Mouse (Mus musculus) Patski (cell line): ENCODE measurements around the gene Plppr2. TPM values are rescaled to one million over a fixed set of nuclear protein-coding genes. Genes with fewer than 3 reads are reported as not detected.

ENCODE experiments used
- ATAC-seq: fragments of 100-300 bp; one replicate; pipeline ENCODE4 v1.8.0; 2021
- CTCF ChIA-PET: fragments of 350-600 bp; sonication (Branson Sonifier 250); formaldehyde crosslinking; loops from one replicate; lab custom pipeline; 2022; ENCODE audit warnings: inconsistent platforms; lab: Charles Lee
- POLR2A ChIA-PET: fragments of 350-600 bp; sonication (Branson Sonifier 250); formaldehyde crosslinking; loops from one replicate; lab custom pipeline; 2022; ENCODE audit warnings: antibody characterized with exemption, inconsistent platforms; lab: Charles Lee
- DNase-seq: peaks from one replicate; pipeline ENCODE4 v3.0.0-alpha.2; 2011; ENCODE audit warnings: low read depth, low spot score
- H3K27me3 ChIP-seq: fragments of 371-371 bp; one replicate; pipeline ENCODE4 v1.5.1; 2021
- CTCF ChIP-seq: fragments of 100-300 bp; IDR thresholded peaks from one replicate; pipeline ENCODE4 v1.5.1; 2021
- in situ Hi-C: fragments of 300-500 bp; cut with MboI; formaldehyde crosslinking; loops from 3 replicates; pipeline ENCODE4 v1.11.1; 2018; ENCODE audit warnings: low pct_unique_long_range_greater_than_20kb, mixed read lengths
- polyA plus RNA-seq: library from polyadenylated mRNA; unstranded; gene quantifications from one replicate; pipeline ENCODE4 v1.2.3, GENCODE M21; 2021

The Plppr2 gene
- polyA plus RNA-seq, 1 experiment from 2014 or later = 22.1 TPM

- H3K27me3 ChIP-seq = no peaks in the 10 kb centered on the region
- in situ Hi-C loops = no loop called here
- ChIA-PET CTCF (no interaction called here), POLR2A (no interaction called here)
- ATAC-seq (no peak), DNase-seq (no peak)
- no peak for TF ChIP-seq CTCF
These were observed 47.1 kb downstream of the Plppr2 start for GRCm38 (mm10) chr9:21983911-21984310.

GRCm38 (mm10) chr9:21987592-21988342, 50.9 kb downstream of the Plppr2 start:
- DNase-seq = no peak
- TF ChIP-seq CTCF = no peak
- H3K27me3 ChIP-seq = no peaks in the 10 kb centered on the region
- no peak for ATAC-seq
- ChIA-PET CTCF (interaction anchor here (1.2 to 1.4 kb wide), 2 partner anchors 9 to 24 kb away, joined by 4 to 5 read pairs; no protein-coding TSS in a partner anchor), POLR2A (no interaction called here)
- in situ Hi-C loops = no loop called here

GRCm38 (mm10) chr9:21988421-21989101, 51.7 kb downstream of the Plppr2 start:
- DNase-seq (no peak), ATAC-seq (peak; percentile 44)
- no peaks in the 10 kb centered on the region for H3K27me3 ChIP-seq
- ChIA-PET CTCF (interaction anchor here (1.2 to 1.4 kb wide), 2 partner anchors 10 to 25 kb away, joined by 4 to 5 read pairs; no protein-coding TSS in a partner anchor), POLR2A (interaction anchor here (1.3 kb wide), 1 partner anchor 14 kb away, joined by 3 read pairs; the partner anchor contains the start of genes Ccdc151 and Prkcsh)
- TF ChIP-seq CTCF = no peak
- in situ Hi-C loops = no loop called here

GRCm38 (mm10) chr9:21989230-21990110, 52.6 kb downstream of the Plppr2 start, which contains the start of gene Rgl3:
Rgl3 (minus strand) TSS chr9:21989446.
- ATAC-seq (peak; percentile 82), DNase-seq (no peak)
- no peak for TF ChIP-seq CTCF
- ChIA-PET CTCF (interaction anchor here (1.2 to 1.4 kb wide), 2 partner anchors 11 to 26 kb away, joined by 4 to 5 read pairs; no protein-coding TSS in a partner anchor), POLR2A (interaction anchor here (1.3 kb wide), 1 partner anchor 13 kb away, joined by 3 read pairs; the partner anchor contains the start of genes Ccdc151 and Prkcsh)
- H3K27me3 ChIP-seq = no peaks in the 10 kb centered on the region
- in situ Hi-C loops = no loop called here

- ChIA-PET POLR2A (interaction anchor here (0.5 kb wide), 1 partner anchor 81 kb away, joined by 3 read pairs; no protein-coding TSS in a partner anchor), CTCF (interaction anchor here (1.4 kb wide), 1 partner anchor 14 kb away, joined by 3 read pairs; no protein-coding TSS in a partner anchor)
- DNase-seq (no peak), ATAC-seq (no peak)
- in situ Hi-C loops = no loop called here
- no peak for TF ChIP-seq CTCF
- no peaks in the 10 kb centered on the region for H3K27me3 ChIP-seq
These were observed 55.4 kb downstream of the Plppr2 start for GRCm38 (mm10) chr9:21992227-21992626.

GRCm38 (mm10) chr9:21996178-21996867, 59.5 kb downstream of the Plppr2 start:
- CTCF ChIA-PET = no interaction called here
- H3K27me3 ChIP-seq = no peaks in the 10 kb centered on the region
- TF ChIP-seq CTCF = no peak
- no peak for ATAC-seq
- no peak for DNase-seq
- POLR2A ChIA-PET = no interaction called here
- in situ Hi-C loops = no loop called here

Other genes with a start within 250 kb of the Plppr2 start
- gene Ldlr, start 213.6 kb upstream of the Plppr2 start, polyA plus RNA-seq = 38.4 TPM
- gene Spc24, start 176.7 kb upstream of the Plppr2 start, polyA plus RNA-seq = 38.3 TPM
- gene Kank2, start 138.3 kb upstream of the Plppr2 start, polyA plus RNA-seq = 62.4 TPM
- 15.2 TPM for gene Angptl8, start 101.5 kb upstream of the Plppr2 start, polyA plus RNA-seq
- gene Dock6, start 84.4 kb upstream of the Plppr2 start, polyA plus RNA-seq = 36.1 TPM
- gene Rab3d, start 18.8 kb upstream of the Plppr2 start, polyA plus RNA-seq = 22.1 TPM
- 12.2 TPM for gene Ccdc159, start 9.6 kb upstream of the Plppr2 start, polyA plus RNA-seq
- gene Tmem205, start 9.5 kb upstream of the Plppr2 start, polyA plus RNA-seq = 54.8 TPM
- gene Swsap1, start 18.7 kb downstream of the Plppr2 start, polyA plus RNA-seq = 14.0 TPM
- 8.5 TPM for gene Epor, start 26.5 kb downstream of the Plppr2 start, polyA plus RNA-seq
- gene Rgl3, start 52.4 kb downstream of the Plppr2 start, polyA plus RNA-seq = 41.7 TPM
- 7.5 TPM for gene Ccdc151, start 65.6 kb downstream of the Plppr2 start, polyA plus RNA-seq
- 276 TPM for gene Prkcsh, start 65.8 kb downstream of the Plppr2 start, polyA plus RNA-seq
- gene Elavl3, start 115.0 kb downstream of the Plppr2 start, polyA plus RNA-seq = 0.10 TPM
- not detected for gene Gm49318, start 134.2 kb downstream of the Plppr2 start, polyA plus RNA-seq
- 10.9 TPM for gene Zfp653, start 134.3 kb downstream of the Plppr2 start, polyA plus RNA-seq
- 44.3 TPM for gene Ecsit, start 148.4 kb downstream of the Plppr2 start, polyA plus RNA-seq
- 408 TPM for gene Cnn1, start 162.2 kb downstream of the Plppr2 start, polyA plus RNA-seq
- gene Elof1, start 180.1 kb downstream of the Plppr2 start, polyA plus RNA-seq = 123 TPM
- gene Acp5, start 198.7 kb downstream of the Plppr2 start, polyA plus RNA-seq = not detected
- gene Pigyl, start 219.8 kb downstream of the Plppr2 start, polyA plus RNA-seq = 72.3 TPM